Mouse (Mus musculus) small intestine, adult 2 months (tissue): ENCODE measurements around the gene Col9a1.

Experiments used
- CTCF ChIP-seq: fragments of 200-500 bp; IDR thresholded peaks from 2 replicates; pipeline ENCODE4 v1.5.1; 2012; ENCODE audit warnings: low read depth, mild to moderate bottlenecking, control low read depth, inconsistent platforms, low read length, moderate library complexity, mixed read lengths; ENCODE audit not compliant: insufficient replicate concordance, insufficient read length; ENCODE audit errors: extremely low read depth
- POLR2A ChIP-seq: fragments of 200-500 bp; IDR thresholded peaks from 2 replicates; pipeline ENCODE4 v1.6.1; 2012; ENCODE audit warnings: low read depth, mild to moderate bottlenecking, control low read depth, inconsistent platforms, low read length, moderate library complexity

- no peak for TF ChIP-seq CTCF
- no peak for TF ChIP-seq POLR2A
These were observed 71.1 kb downstream of the Col9a1 start for GRCm38 (mm10) chr1:24248294-24249104.
